Mouse (Mus musculus) bone marrow macrophage, adult 2 months (primary cell): ENCODE data around the gene Ralgapa2.

Source experiments
- CTCF ChIP-seq: IDR thresholded peaks from 2 replicates; pipeline ENCODE4 v1.5.1; 2012; ENCODE audit warnings: low read depth, mild to moderate bottlenecking, low read length, moderate library complexity
- POLR2A ChIP-seq: IDR thresholded peaks from 2 replicates; pipeline ENCODE4 v1.6.1; 2012; ENCODE audit warnings: mild to moderate bottlenecking, low read depth, low read length, borderline replicate concordance

DNA sequence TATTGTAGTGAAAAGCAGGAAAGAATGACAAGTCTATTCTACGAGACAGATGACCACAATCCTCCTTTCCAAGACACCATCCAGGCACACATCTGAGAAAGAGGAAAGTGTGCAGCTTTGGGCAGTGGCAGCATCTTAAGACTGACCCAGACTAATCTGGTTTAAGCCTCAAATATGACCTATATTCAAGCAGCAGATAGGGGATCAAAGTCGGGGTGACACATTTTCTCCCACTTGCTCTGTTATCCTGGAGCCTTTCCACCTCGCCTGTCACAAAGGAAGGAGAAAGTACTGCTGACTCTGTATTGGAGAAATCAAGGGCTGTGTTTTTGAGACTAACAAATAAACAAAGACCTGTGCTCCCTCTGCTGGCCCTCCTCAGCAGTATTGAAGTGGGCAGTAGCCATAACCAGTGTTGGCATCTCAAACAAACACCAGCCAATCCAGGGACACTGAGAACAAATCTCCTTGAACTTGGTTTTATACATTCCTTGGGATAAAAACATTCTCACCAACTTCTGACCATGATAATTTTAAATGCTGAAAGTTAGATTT is 255.7 kb downstream of the Ralgapa2 start:
- TF ChIP-seq CTCF (no peak), POLR2A (no peak)
